Mouse (Mus musculus) macrophage (primary cell): ENCODE data around the gene Camta1. TPM values are rescaled to one million over a fixed set of nuclear protein-coding genes. Genes with fewer than 3 reads are reported as not detected.

Experiments used
- H3K27ac ChIP-seq: fragments of 350-480 bp; formaldehyde crosslinking; 2 replicates; pipeline ENCODE4 v1.9.0; 2021
- H3K36me3 ChIP-seq: fragments of 350-480 bp; formaldehyde crosslinking; 2 replicates; pipeline ENCODE4 v1.9.0; 2021; ENCODE audit errors: inconsistent target
- H3K4me3 ChIP-seq: fragments of 350-480 bp; formaldehyde crosslinking; 2 replicates; pipeline ENCODE4 v1.9.0; 2021; ENCODE audit errors: inconsistent target
- H3K79me2 ChIP-seq: fragments of 350-480 bp; formaldehyde crosslinking; 2 replicates; pipeline ENCODE4 v1.9.0; 2021; ENCODE audit errors: inconsistent target
- WGBS: methylation state at CpG from one replicate; pipeline ENCODE4 v1.1.7; 2026; ENCODE audit warnings: inconsistent platforms; ENCODE audit not compliant: missing documents; 5-methylcytosine and 5-hydroxymethylcytosine counted together
- polyA plus RNA-seq: library from polyadenylated mRNA; stranded (reverse); fragments of 250-400 nt; gene quantifications from 3 replicates; pipeline ENCODE4 v1.2.4, GENCODE M21; 2018; ENCODE audit warnings: inconsistent platforms

Camta1 gene
- polyA plus RNA-seq, 1 experiment from 2014 or later: 8.7 TPM

GRCm38 (mm10) chr4:151216553-151217292 lies 645.0 kb downstream of the Camta1 start:
- Histone ChIP-seq H3K36me3 (no peaks in the 10 kb centered on the region), H3K79me2 (no peaks in the 10 kb centered on the region), H3K27ac (no peak overlapping the region), H3K4me3 (no peak overlapping the region)
- 88% methylated on average over 15 of the region's 15 CpGs for WGBS

GRCm38 (mm10) chr4:151215866-151216265 lies 645.8 kb downstream of the Camta1 start:
- Histone ChIP-seq H3K36me3 (no peaks in the 10 kb centered on the region), H3K4me3 (no peak overlapping the region), H3K79me2 (no peaks in the 10 kb centered on the region), H3K27ac (no peak overlapping the region)
- WGBS: 63% methylated on average over 4 of the region's 4 CpGs

- Histone ChIP-seq H3K27ac (no peak overlapping the region), H3K79me2 (no peaks in the 10 kb centered on the region), H3K4me3 (no peak overlapping the region), H3K36me3 (no peaks in the 10 kb centered on the region)
- 43% methylated on average over 1 of the region's 1 CpGs for WGBS
Measured at GRCm38 (mm10) chr4:151215179-151215578, 646.5 kb downstream of the Camta1 start.

- Histone ChIP-seq H3K79me2 (no peaks in the 10 kb centered on the region), H3K4me3 (no peak overlapping the region), H3K27ac (no peak overlapping the region), H3K36me3 (no peaks in the 10 kb centered on the region)
- WGBS: 81% methylated on average over 11 of the region's 11 CpGs
Measured at GRCm38 (mm10) chr4:151213475-151213874, 648.2 kb downstream of the Camta1 start.

GRCm38 (mm10) chr4:151211992-151212391 lies 649.7 kb downstream of the Camta1 start:
- Histone ChIP-seq H3K79me2 (no peaks in the 10 kb centered on the region), H3K4me3 (no peak overlapping the region), H3K36me3 (no peaks in the 10 kb centered on the region), H3K27ac (no peak overlapping the region)
- 94% methylated on average over 5 of the region's 6 CpGs for WGBS

GRCm38 (mm10) chr4:151207566-151207965 lies 654.1 kb downstream of the Camta1 start:
- Histone ChIP-seq H3K4me3 (no peak overlapping the region), H3K79me2 (no peaks in the 10 kb centered on the region), H3K27ac (no peak overlapping the region), H3K36me3 (no peaks in the 10 kb centered on the region)
- WGBS: 93% methylated on average over 7 of the region's 7 CpGs

- WGBS: 82% methylated on average over 6 of the region's 6 CpGs
- no peaks in the 10 kb centered on the region for H3K36me3 ChIP-seq
- no peak overlapping the region for H3K27ac ChIP-seq
- H3K4me3 ChIP-seq: no peak overlapping the region
- H3K79me2 ChIP-seq: no peaks in the 10 kb centered on the region
Measured at GRCm38 (mm10) chr4:151202891-151203290, 658.8 kb downstream of the Camta1 start.

- WGBS: 88% methylated on average over 9 of the region's 9 CpGs
- Histone ChIP-seq H3K4me3 (no peak overlapping the region), H3K27ac (no peak overlapping the region), H3K79me2 (no peaks in the 10 kb centered on the region), H3K36me3 (no peaks in the 10 kb centered on the region)
Measured at GRCm38 (mm10) chr4:151200316-151200715, 661.4 kb downstream of the Camta1 start.

GRCm38 (mm10) chr4:151195126-151195525 lies 666.5 kb downstream of the Camta1 start:
- Histone ChIP-seq H3K27ac (no peak overlapping the region), H3K79me2 (no peaks in the 10 kb centered on the region), H3K4me3 (no peak overlapping the region), H3K36me3 (no peaks in the 10 kb centered on the region)
- WGBS: 51% methylated on average over 10 of the region's 10 CpGs

- WGBS: 61% methylated on average over 4 of the region's 4 CpGs
- no peaks in the 10 kb centered on the region for H3K36me3 ChIP-seq
Measured at GRCm38 (mm10) chr4:151194715-151195097, 667.0 kb downstream of the Camta1 start.

GRCm38 (mm10) chr4:151194030-151194714 lies 667.5 kb downstream of the Camta1 start:
- WGBS: 62% methylated on average over 11 of the region's 11 CpGs
- Histone ChIP-seq H3K4me3 (no peak overlapping the region), H3K79me2 (no peaks in the 10 kb centered on the region), H3K27ac (no peak overlapping the region), H3K36me3 (no peaks in the 10 kb centered on the region)

More at GRCm38 (mm10) chr4:151194715-151195097, 667.0 kb downstream of the Camta1 start:
- no peak overlapping the region for H3K4me3 ChIP-seq
- no peak overlapping the region for H3K27ac ChIP-seq
- no peaks in the 10 kb centered on the region for H3K79me2 ChIP-seq

- H3K79me2 ChIP-seq: no peaks in the 10 kb centered on the region
- 17% methylated on average over 8 of the region's 8 CpGs for WGBS
- H3K4me3 ChIP-seq: no peak overlapping the region
- no peak overlapping the region for H3K27ac ChIP-seq
- H3K36me3 ChIP-seq: no peaks in the 10 kb centered on the region
Measured at GRCm38 (mm10) chr4:151186447-151186846, 675.2 kb downstream of the Camta1 start.

- H3K36me3 ChIP-seq: no peaks in the 10 kb centered on the region
- H3K4me3 ChIP-seq: no peak overlapping the region
- H3K27ac ChIP-seq: no peak overlapping the region
- H3K79me2 ChIP-seq: no peaks in the 10 kb centered on the region
- WGBS: 31% methylated on average over 1 of the region's 1 CpGs
Measured at GRCm38 (mm10) chr4:151185750-151186149, 675.9 kb downstream of the Camta1 start.

GRCm38 (mm10) chr4:151180394-151180902 lies 681.2 kb downstream of the Camta1 start:
- Histone ChIP-seq H3K36me3 (no peaks in the 10 kb centered on the region), H3K27ac (no peak overlapping the region), H3K79me2 (no peaks in the 10 kb centered on the region), H3K4me3 (no peak overlapping the region)
- 63% methylated on average over 7 of the region's 7 CpGs for WGBS

GRCm38 (mm10) chr4:151179639-151180038 lies 682.0 kb downstream of the Camta1 start:
- Histone ChIP-seq H3K4me3 (no peak overlapping the region), H3K27ac (no peak overlapping the region), H3K79me2 (no peaks in the 10 kb centered on the region), H3K36me3 (no peaks in the 10 kb centered on the region)
- 76% methylated on average over 3 of the region's 3 CpGs for WGBS
